Mouse (Mus musculus) heart, adult 18-20 months (tissue): ENCODE data around the gene Kctd3. TPM values are rescaled to one million over a fixed set of nuclear protein-coding genes. Genes with fewer than 3 reads are reported as not detected.

Experiments used
- DNase-seq, 2 experiments: peaks; one replicate each; pipeline ENCODE4 v3.0.0; 2021 to 2022; ENCODE audit warnings: mixed read lengths in 1 of 2
- total RNA-seq, 2 experiments: library from RNA; stranded (reverse); gene quantifications; 2 replicates each; pipeline ENCODE4 v1.2.3; 2021

Kctd3 gene
- total RNA-seq, 2 experiments from 2014 or later = 9.7 to 10.6 TPM

GRCm38 (mm10) chr1:189010671-189011070 lies 3.0 kb upstream of the Kctd3 start:
- no peak for DNase-seq

GRCm38 (mm10) chr1:189007980-189008324 lies 311 bp upstream of the Kctd3 start:
- no peak for DNase-seq

- DNase-seq = no peak
Observed at GRCm38 (mm10) chr1:189006826-189007225, 815 bp downstream of the Kctd3 start.

- no peak for DNase-seq
Observed at GRCm38 (mm10) chr1:189006267-189006666, 1.4 kb downstream of the Kctd3 start.

- no peak for DNase-seq
Observed at GRCm38 (mm10) chr1:189004774-189005173, 2.9 kb downstream of the Kctd3 start.

- DNase-seq = no peak
Observed at GRCm38 (mm10) chr1:189001815-189002214, 5.8 kb downstream of the Kctd3 start.

GRCm38 (mm10) chr1:188999981-189000380 lies 7.7 kb downstream of the Kctd3 start:
- no peak for DNase-seq

- no peak for DNase-seq
Observed at GRCm38 (mm10) chr1:188997921-188998320, 9.7 kb downstream of the Kctd3 start.

- peak; percentile 14 to 52 for DNase-seq
Observed at GRCm38 (mm10) chr1:188993218-188993617, 14.4 kb downstream of the Kctd3 start.

- DNase-seq = peak; percentile 30 to 73
Observed at GRCm38 (mm10) chr1:188980050-188980449, 27.6 kb downstream of the Kctd3 start.

- DNase-seq = no peak
Observed at GRCm38 (mm10) chr1:188973926-188974325, 33.7 kb downstream of the Kctd3 start.

GRCm38 (mm10) chr1:188973078-188973477 lies 34.6 kb downstream of the Kctd3 start:
- no peak for DNase-seq

GRCm38 (mm10) chr1:188952501-188952900 lies 55.1 kb downstream of the Kctd3 start:
- no peak for DNase-seq

GRCm38 (mm10) chr1:188951091-188951490 lies 56.5 kb downstream of the Kctd3 start:
- DNase-seq = no peak

GRCm38 (mm10) chr1:188948276-188948675 lies 59.4 kb downstream of the Kctd3 start:
- no peak for DNase-seq

- DNase-seq = no peak
Observed at GRCm38 (mm10) chr1:188947794-188948193, 59.8 kb downstream of the Kctd3 start.

GRCm38 (mm10) chr1:188946849-188947248 lies 60.8 kb downstream of the Kctd3 start:
- no peak for DNase-seq

GRCm38 (mm10) chr1:188945326-188945725 lies 62.3 kb downstream of the Kctd3 start:
- DNase-seq = no peak

GRCm38 (mm10) chr1:188937246-188937780 lies 70.3 kb downstream of the Kctd3 start:
- no peak for DNase-seq
